Mouse (Mus musculus) thymus, adult 2 months (tissue): ENCODE data around the gene Gm29609. TPM values are rescaled to one million over a fixed set of nuclear protein-coding genes. Genes with fewer than 3 reads are reported as not detected.
A peak's percentile ranks its signal among the peaks of the same experiment; 100 is the strongest.

Source experiments
- DNase-seq: peaks from one replicate; pipeline ENCODE4 v3.0.0; 2021
- H3K27ac ChIP-seq: fragments of 200-500 bp; 2 replicates; pipeline ENCODE4 v1.5.1; 2012; ENCODE audit warnings: low read length, control low read depth; ENCODE audit not compliant: control insufficient read depth, insufficient read depth
- H3K27me3 ChIP-seq: fragments of 200-500 bp; 2 replicates; pipeline ENCODE4 v1.6.1; 2012; ENCODE audit warnings: mild to moderate bottlenecking, low read length, moderate library complexity, mixed read lengths; ENCODE audit not compliant: control insufficient read depth, insufficient read depth
- H3K36me3 ChIP-seq: fragments of 200-500 bp; 2 replicates; pipeline ENCODE4 v1.6.1; 2012; ENCODE audit warnings: mild to moderate bottlenecking, low read length, moderate library complexity; ENCODE audit not compliant: control insufficient read depth, insufficient read depth
- H3K4me1 ChIP-seq: fragments of 200-500 bp; replicated peaks from 2 replicates; pipeline ENCODE4 v1.6.1; 2012; ENCODE audit warnings: low read length; ENCODE audit not compliant: control insufficient read depth, insufficient read depth
- H3K4me3 ChIP-seq: fragments of 200-500 bp; 2 replicates; pipeline ENCODE4 v1.5.1; 2012; ENCODE audit warnings: mild to moderate bottlenecking, low read length, control low read depth, moderate library complexity; ENCODE audit not compliant: control insufficient read depth, insufficient read depth
- CTCF ChIP-seq: fragments of 200-500 bp; IDR thresholded peaks from 2 replicates; pipeline ENCODE4 v1.5.1; 2012; ENCODE audit warnings: mild to moderate bottlenecking, control low read depth, low read length, moderate library complexity, borderline replicate concordance; ENCODE audit not compliant: control insufficient read depth, poor library complexity, insufficient read depth; ENCODE audit errors: extremely low read depth
- POLR2A ChIP-seq: fragments of 200-500 bp; IDR thresholded peaks from 2 replicates; pipeline ENCODE4 v1.6.1; 2012; ENCODE audit warnings: mild to moderate bottlenecking, low read length, control low read depth, moderate library complexity; ENCODE audit not compliant: control insufficient read depth, poor library complexity, insufficient read depth; ENCODE audit errors: extremely low read depth
- WGBS: fragments of 180-500 bp; shearing (Covaris S2); methylation state at CpG from one replicate; pipeline ENCODE4 v1.1.7; 2018; 5-methylcytosine and 5-hydroxymethylcytosine counted together
- polyA plus RNA-seq: library from polyadenylated mRNA; depleted of rRNA; stranded (reverse); fragments of >200 nt; gene quantifications from 2 replicates; pipeline ENCODE4 v1.2.3, GENCODE M21; 2012; rRNA removed

Gm29609 gene
- polyA plus RNA-seq, 1 experiment = 3.5 TPM

DNA sequence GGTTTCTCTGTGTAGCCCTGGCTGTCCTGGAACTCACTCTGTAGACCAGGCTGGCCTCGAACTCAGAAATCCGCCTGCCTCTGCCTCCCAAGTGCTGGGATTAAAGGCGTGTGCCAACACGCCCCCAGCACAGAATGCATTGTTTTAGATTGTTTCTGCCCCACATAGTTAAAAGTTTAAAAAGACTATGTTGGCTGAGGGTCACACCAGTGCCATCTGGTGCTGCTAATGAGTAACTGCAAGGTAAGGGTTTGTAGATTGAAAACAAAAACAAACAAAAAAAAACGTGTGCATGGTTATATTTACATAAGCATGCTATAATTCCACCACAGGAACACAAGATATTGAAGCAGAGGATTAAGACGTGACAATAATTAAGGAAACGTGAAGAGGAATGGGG, 68.9 kb downstream of the Gm29609 start:
- Histone ChIP-seq H3K27ac (no peak overlapping the region), H3K27me3 (no peaks in the 10 kb centered on the region), H3K36me3 (no peaks in the 10 kb centered on the region), H3K4me1 (no peaks in the 10 kb centered on the region), H3K4me3 (no peak overlapping the region)
- no peak for DNase-seq
- 22% methylated on average over 7 of the region's 7 CpGs for WGBS
- TF ChIP-seq POLR2A = no peak
- TF ChIP-seq CTCF = no peak

DNA sequence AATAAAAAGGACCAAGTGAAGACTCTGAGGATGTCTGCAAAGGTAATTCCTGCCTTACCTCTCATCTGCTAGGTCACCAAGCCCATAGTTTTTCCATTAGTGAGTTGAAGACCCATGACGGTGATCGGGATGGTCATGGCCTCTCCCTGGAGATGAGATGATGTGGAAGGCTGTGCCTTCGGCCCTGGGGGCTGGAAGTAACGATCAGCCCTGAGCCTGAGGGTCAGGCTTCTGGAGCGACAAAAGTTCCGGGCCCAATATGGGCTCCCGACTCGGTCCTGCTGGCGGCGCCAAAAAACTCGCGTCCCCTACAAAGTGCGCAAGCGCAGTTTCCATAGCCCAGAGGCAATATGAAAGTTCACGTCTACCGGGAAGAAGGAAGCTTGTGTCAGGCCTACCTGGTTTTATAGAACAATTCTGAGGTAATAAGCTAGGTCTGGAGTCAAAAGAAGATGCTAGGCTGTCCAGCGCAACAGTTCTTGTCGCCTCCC, 71.7 kb downstream of the Gm29609 start, which contains the start of gene Slc30a3:
Gene Slc30a3, minus strand, starts transcription at position 238 of the 491 bp plus-strand sequence.
- Histone ChIP-seq H3K4me3 (no peak within 1 kb of the TSS), H3K27me3 (no peaks in the 10 kb centered on the region; the same call in 1 of the 2 replicates), H3K27ac (no peak within 1 kb of the TSS), H3K4me1 (no peaks in the 10 kb centered on the region), H3K36me3 (no peaks in the 10 kb centered on the region)
- WGBS = 93% methylated on average over 18 of the region's 18 CpGs
- TF ChIP-seq CTCF (no peak), POLR2A (no peak)
- DNase-seq = no peak

DNA sequence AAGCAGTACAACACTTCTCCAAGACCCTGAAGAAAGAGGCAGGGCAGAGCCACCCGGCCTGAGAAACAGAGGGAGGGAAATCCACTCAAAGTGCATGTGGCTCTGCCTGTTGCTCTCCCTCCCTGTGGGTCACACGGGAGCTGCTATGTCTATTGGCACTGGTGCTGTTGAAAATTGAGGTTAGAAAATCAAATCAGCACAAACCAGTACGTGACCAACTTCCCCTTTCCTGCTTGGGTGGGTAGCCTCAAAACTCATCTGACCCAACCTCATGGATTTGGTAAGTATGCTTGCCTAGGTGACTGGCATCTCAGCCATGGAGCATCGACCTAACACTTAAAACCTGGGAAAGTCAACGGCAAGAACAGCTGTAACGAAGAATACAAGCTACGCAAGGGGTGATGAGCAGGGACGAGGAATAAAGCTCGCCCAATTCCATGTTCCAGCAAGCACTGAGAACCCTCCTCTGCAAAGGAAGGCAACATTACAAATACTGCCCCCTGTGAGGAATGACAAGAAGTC, 73.8 kb downstream of the Gm29609 start, which contains the start of gene Dnajc5g:
Gene Dnajc5g, plus strand, starts transcription at position 472 of the 522 bp plus-strand sequence.
- 52% methylated on average over 9 of the region's 9 CpGs for WGBS
- no peak within 1 kb of the TSS for H3K4me3 ChIP-seq
- H3K4me1 ChIP-seq = no peaks in the 10 kb centered on the region
- H3K27ac ChIP-seq = no peak within 1 kb of the TSS
- H3K27me3 ChIP-seq = no peaks in the 10 kb centered on the region; the same call in 1 of the 2 replicates
- no peak for DNase-seq
- TF ChIP-seq POLR2A (no peak), CTCF (no peak)
- no peaks in the 10 kb centered on the region for H3K36me3 ChIP-seq

DNA sequence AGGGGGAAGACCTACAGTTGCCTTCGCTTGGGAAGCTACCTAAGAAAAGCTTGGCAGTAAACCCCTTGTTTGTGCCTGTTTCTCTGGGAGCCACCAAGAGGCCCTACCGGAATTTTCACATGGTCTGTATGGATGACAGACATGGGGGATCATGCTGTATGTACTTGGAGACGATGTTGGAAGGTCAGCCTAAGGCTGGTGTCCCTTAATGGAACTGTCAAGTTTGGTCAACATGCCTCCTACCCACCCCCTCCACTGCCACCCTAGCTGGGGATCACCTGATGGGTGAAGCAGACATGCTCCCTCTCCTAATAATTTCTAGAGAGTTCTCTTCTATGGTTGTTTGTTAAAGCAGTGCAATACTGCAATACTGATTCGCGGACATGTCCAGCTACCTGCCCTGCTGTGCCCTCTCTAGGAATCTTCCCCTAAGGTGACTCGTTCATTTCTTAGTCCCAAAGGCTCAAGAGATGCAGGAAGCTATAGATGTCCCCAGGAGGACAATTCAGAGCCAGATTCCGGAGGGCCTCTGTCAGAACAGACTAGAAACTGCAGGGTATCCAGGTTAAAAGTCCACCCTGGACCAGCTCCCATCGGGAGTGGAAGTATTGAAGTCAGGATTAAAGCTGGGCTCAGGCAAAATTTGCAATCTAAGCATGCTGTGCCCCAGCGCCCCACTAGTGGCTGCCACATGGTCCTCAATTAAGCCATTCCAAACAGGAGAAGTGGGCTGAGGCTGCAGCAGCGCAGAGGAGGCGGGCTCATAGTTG, 83.8 kb downstream of the Gm29609 start:
- H3K4me3 ChIP-seq = peak overlapping the region; percentile 34; the same call in 1 of the 2 replicates
- 44% methylated on average over 11 of the region's 11 CpGs for WGBS
- no peak overlapping the region for H3K27ac ChIP-seq
- H3K27me3 ChIP-seq = peaks cover 30% of the 10 kb centered on the region
- peaks cover 31% of the 10 kb centered on the region for H3K4me1 ChIP-seq
- no peaks in the 10 kb centered on the region for H3K36me3 ChIP-seq
- DNase-seq = no peak
- TF ChIP-seq POLR2A (no peak), CTCF (no peak)

DNA sequence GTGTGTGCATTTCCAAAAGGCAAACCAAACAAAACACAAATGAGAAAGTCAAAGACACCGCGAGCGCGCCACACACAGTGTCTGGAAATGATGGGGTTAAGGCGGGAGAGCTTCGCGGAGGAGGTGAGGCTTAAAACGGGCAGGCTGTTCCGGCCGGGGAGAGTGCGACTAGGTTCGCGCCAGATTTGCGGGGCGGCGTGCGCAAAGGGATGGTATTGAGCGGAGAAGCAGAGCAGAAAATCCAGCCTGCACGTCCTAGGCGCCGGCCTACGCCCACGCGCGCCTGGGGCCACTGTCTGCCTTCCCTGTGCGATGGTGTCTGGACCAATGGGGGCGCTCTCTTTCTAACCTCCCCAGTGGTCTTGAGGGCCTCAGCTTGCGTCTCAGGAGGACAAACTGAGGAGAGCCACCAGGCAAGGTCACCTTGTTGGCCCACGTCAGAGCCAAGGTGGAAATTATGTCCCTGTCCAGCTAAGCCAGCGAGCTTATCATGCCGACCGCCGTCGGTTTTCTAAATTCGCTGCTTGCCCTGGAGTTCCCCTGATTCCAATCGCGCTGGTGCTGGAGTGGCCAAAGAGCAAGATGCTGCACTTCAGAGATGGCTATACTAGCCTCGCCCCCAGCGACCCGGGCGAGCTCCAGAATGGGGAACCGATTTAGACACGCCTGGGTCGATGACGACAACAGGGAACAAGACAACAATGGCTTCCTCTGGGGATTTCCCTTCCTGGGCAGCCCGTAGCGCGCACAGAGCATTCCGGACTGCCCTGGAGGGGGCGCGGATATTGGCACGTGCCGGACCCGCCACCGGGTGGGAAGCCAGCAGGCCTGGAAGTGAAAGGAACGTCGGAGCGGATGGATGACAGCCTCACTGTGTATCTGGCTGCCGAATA, 84.7 kb downstream of the Gm29609 start:
- TF ChIP-seq POLR2A (no peak), CTCF (no peak)
- H3K4me1 ChIP-seq = peaks cover 31% of the 10 kb centered on the region
- no peaks in the 10 kb centered on the region for H3K36me3 ChIP-seq
- H3K4me3 ChIP-seq = peak overlapping the region; percentile 34
- 1% methylated on average over 59 of the region's 59 CpGs for WGBS
- no peak overlapping the region for H3K27ac ChIP-seq
- peaks cover 30% of the 10 kb centered on the region for H3K27me3 ChIP-seq
- DNase-seq = peak; percentile 40

Other genes with a start within 250 kb of the Gm29609 start
- gene Cgref1, start 234.3 kb downstream of the Gm29609 start, polyA plus RNA-seq = 0.31 and 0.70 TPM in 2 replicates
- 401 and 419 TPM in 2 replicates for gene Preb, start 219.6 kb downstream of the Gm29609 start, polyA plus RNA-seq
- gene Tcf23, start 211.2 kb downstream of the Gm29609 start, polyA plus RNA-seq = 0.06 and 0.18 TPM in 2 replicates
- gene Atraid, start 131.6 kb downstream of the Gm29609 start, polyA plus RNA-seq = 52.0 and 67.0 TPM in 2 replicates
- 35.1 and 37.3 TPM in 2 replicates for gene Slc5a6, start 131.0 kb downstream of the Gm29609 start, polyA plus RNA-seq
- 59.8 and 80.9 TPM in 2 replicates for gene Cad, start 125.1 kb downstream of the Gm29609 start, polyA plus RNA-seq
- not detected in 2 replicates for gene Dnajc5g, start 73.6 kb downstream of the Gm29609 start, polyA plus RNA-seq
- 0.48 and 0.77 TPM in 2 replicates for gene Slc30a3, start 71.7 kb downstream of the Gm29609 start, polyA plus RNA-seq
- 0.92 and 9.3 TPM in 2 replicates for gene Trim54, start 63.2 kb downstream of the Gm29609 start, polyA plus RNA-seq
- not detected in 2 replicates for gene Ucn, start 41.1 kb downstream of the Gm29609 start, polyA plus RNA-seq
- 43.8 and 55.8 TPM in 2 replicates for gene Mpv17, start 25.7 kb downstream of the Gm29609 start, polyA plus RNA-seq
- 112 and 113 TPM in 2 replicates for gene Gtf3c2, start 233 bp upstream of the Gm29609 start, polyA plus RNA-seq
- 127 and 134 TPM in 2 replicates for gene Snx17, start 13.3 kb upstream of the Gm29609 start, polyA plus RNA-seq
- gene Eif2b4, start 13.5 kb upstream of the Gm29609 start, polyA plus RNA-seq = 74.5 and 88.0 TPM in 2 replicates
- 88.5 and 90.3 TPM in 2 replicates for gene Zfp513, start 22.4 kb upstream of the Gm29609 start, polyA plus RNA-seq
- 122 and 168 TPM in 2 replicates for gene Ppm1g, start 40.8 kb upstream of the Gm29609 start, polyA plus RNA-seq
- 261 and 301 TPM in 2 replicates for gene Nrbp1, start 61.0 kb upstream of the Gm29609 start, polyA plus RNA-seq
- gene Gm9970, start 61.3 kb upstream of the Gm29609 start, polyA plus RNA-seq = 0.29 and 0.69 TPM in 2 replicates
- gene Krtcap3, start 71.8 kb upstream of the Gm29609 start, polyA plus RNA-seq = 48.1 and 56.2 TPM in 2 replicates
- 19.1 and 21.6 TPM in 2 replicates for gene Ift172, start 111.2 kb upstream of the Gm29609 start, polyA plus RNA-seq
- 1.8 and 2.4 TPM in 2 replicates for gene Fndc4, start 116.2 kb upstream of the Gm29609 start, polyA plus RNA-seq
- 0.05 and 0.64 TPM in 2 replicates for gene Gckr, start 117.5 kb upstream of the Gm29609 start, polyA plus RNA-seq